Mouse (Mus musculus) gastrocnemius, postnatal 10 days (tissue): Measurements from ENCODE around the gene Ahcyl1. TPM values are rescaled to one million over a fixed set of nuclear protein-coding genes. Genes with fewer than 3 reads are reported as not detected.
"Not testable (repeated sequence)": the region's sequence is repeated elsewhere in the genome, so short reads cannot be mapped to it uniquely, and the experiment has no call there.

ENCODE experiments used
- DNase-seq: peaks from one replicate; pipeline ENCODE4 v3.0.0; 2021; ENCODE audit warnings: mixed read lengths
- long read RNA-seq, 2 experiments: library from polyadenylated mRNA; stranded (forward); transcript quantifications; one replicate each; pipeline ENCODE4 v2.0.0; 2021
- total RNA-seq, 2 experiments: library from RNA; stranded (reverse); gene quantifications; 2 replicates each; pipeline ENCODE4 v1.2.3; 2021

Ahcyl1 gene
- 10 to 100 TPM; 47.4 to 53.9 TPM for total RNA-seq
- long read RNA-seq, experiment 1, transcript Ahcyl1-201 (17 exons, 3,863 nt): major isoform, 124 of 138 reads
- long read RNA-seq, experiment 1, partial matches to known transcripts: 3 of 138 reads
- long read RNA-seq, experiment 1, other reads (novel, unspliced or antisense): 11 of 138 reads
- long read RNA-seq, experiment 2, transcript Ahcyl1-201 (17 exons, 3,863 nt): major isoform, 74 of 86 reads
- long read RNA-seq, experiment 2, partial matches to known transcripts: 4 of 86 reads
- long read RNA-seq, experiment 2, other reads (novel, unspliced or antisense): 8 of 86 reads

DNA sequence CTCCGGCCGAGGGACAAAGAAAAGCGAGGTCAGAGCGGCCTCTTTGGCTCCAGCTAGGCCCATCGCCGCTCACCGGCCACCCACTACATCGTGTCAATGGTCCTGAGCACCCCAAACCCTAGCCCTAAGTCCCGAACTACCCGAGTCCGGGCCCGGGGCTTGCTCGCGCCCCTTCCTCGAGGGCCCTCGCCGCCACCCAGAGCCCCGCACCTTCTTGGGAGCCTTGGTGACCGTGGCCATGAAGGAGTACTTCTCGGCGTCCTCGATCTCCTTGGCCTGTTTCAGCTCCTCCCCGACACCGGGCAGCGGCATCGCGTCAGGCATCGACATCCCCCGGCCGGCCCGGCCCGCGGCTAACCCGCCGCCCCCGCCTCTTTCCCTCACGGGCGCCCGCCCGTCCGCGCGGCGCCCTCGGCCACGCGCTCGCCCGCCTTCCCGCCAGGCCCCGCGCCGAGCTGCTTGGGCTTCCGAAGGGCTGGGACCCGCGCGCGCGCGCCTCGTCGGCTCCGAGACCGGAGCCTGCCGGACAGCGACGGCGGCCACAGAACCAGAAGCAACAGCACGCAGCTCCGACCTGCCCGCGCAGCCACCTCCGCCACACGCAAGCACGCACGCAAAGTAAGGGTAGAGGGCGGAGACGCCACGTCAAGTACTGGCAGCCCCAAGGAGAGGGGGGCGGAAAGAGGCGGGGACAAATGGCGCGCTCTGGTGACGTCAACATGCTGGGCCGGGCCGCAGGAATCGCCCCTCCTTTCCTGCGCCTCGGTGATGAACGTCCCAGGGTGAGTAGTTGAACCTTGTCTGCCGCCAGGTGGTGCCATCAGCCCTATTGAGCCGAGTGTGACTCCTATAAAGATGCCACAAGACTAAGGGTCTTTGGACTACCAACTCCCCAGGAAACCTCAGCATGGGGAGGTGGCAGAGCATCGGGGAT is at the start of gene Ahcyl1:
Ahcyl1 (minus strand) TSS at position 613 of the 934 bp plus-strand sequence.
- DNase-seq: peak; percentile 97

DNA sequence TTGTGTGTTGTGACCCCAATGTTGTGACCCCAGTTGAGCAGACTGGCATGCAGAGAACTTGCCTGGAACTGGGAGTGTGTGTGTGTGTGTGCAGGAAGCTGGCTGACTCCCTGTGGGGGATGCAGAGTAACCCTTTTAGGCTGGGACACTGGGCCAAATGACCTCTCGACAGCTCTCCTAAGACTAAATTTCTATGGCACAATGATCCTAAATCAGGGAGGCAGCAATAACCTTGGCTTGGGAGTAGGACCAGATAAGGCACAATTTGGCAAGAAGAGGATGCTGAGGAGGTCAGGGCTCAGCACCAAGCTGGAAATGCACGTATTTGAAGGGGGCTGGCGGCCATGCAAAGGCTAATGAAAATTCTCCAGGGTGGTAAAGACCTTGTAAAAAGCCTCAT is 49.7 kb upstream of the Ahcyl1 start:
- no peak for DNase-seq

DNA sequence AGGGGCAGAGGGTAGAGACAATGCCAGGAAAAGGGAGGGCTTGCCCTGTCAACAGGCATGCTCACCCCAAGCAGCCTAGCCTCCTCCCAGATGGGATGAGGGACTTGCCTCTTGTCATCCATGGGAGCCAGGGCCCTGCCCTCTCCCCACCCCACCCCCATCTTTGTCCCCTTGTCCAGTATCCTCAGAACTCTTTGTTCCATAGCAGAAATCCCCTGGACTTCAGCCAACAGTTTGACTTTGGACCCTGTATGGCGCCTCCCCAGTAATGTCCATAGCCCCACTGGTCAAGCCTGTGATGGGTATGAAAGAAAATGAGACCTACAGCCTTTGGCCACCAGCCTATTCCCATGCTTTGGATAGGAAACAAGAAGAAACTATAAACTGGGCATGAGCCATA is 47.3 kb upstream of the Ahcyl1 start:
- DNase-seq: no peak

DNA sequence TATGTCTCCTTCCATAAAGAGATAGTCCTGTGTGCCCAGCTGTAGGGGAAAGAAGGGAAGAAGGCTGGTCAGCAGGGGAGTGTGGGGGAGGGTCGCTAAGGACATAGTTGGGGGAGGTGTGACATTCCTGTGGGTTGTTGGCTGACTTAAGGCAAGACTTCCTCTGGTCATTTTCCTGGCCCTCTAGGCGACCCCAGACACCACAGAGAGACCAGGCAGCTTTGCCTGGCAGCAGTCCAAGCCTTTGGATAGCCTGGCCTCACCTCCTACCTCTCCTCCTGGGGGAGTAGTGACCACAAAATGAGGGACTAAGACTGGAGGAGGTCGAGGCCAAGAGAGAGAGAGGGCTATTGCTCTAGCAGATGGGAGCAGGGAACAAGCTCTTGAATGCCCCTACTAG is 46.7 kb upstream of the Ahcyl1 start:
- DNase-seq: no peak

DNA sequence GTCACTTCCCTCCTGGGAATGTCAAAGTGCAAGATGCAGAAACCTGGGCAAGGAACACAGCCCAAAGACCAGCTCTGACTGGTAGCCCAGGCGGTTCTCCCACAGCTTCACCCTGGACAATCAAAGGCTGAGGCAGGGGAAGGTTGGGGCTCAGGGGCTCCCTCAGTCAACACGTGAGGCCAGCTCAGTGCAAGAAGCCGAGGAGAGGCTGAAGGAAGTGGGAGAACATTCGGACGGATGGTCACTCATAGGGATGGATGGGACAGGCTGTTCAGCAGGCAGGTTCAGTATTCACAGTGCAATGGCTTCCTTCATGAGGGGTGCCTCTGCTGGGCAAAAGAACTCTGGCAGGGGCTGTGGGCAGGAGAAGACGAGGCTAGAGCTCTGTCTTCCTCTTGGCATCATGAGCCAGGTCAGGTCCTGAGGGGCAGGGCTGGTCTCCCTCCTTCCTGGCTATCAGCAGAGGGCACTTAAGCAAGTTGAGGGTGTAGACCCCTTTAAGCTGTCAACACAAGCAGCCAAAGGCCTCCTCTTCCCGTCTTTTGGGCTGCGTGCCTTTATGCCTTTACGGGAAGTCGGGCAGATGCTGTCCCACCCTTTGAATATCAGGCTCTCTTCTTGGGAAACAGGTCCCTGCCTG is 45.8 kb upstream of the Ahcyl1 start:
- no peak for DNase-seq

DNA sequence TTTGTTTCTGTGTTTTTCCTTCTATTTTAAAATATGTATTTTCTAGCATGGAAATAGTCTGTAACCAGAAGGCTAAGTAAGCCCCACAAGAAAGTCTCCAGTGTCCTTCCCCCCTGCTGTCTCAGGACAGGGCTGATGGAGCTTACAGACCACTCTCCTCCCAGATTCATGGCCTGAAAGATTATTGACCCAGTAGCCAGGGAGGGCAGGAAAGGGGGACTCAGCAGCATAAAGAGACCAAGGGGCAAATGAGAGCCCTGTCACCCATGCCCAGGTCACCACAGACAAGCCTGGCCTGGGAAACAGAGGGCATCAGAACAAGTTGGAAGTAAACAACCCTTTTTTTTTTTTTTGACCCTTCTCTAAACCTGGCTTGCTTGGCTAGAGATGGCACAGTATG is 45.0 kb upstream of the Ahcyl1 start:
- no peak for DNase-seq

DNA sequence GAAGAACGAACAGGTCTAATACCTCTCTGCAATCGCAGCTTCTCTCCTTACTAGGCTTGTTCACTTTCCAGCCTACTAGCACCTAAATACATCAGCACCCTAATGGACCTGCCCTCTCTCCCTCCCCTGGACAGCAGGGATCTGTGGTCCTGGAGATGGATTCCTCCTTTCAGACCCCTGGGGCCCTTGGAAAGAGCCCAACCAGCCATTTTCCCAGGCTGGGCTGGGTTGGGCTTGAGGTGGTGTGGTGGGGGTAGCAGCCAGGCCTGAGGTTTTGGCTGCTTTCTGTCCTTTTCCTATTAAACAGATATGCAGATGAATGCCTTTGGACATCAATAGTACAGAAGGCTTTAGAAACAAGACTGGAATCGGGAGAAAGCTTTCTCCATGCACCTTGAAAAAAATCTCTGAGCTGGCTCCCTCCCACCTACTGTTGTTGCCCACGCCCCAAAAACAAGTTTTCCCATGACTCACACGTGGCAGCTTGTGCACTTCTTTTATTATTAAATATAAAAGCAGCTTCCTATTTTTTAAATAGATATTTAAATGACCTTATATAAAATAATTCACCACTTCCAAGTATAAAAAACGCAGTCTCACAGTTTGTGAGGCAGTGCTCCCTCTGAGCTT is 44.3 kb upstream of the Ahcyl1 start:
- peak; percentile 85 for DNase-seq

DNA sequence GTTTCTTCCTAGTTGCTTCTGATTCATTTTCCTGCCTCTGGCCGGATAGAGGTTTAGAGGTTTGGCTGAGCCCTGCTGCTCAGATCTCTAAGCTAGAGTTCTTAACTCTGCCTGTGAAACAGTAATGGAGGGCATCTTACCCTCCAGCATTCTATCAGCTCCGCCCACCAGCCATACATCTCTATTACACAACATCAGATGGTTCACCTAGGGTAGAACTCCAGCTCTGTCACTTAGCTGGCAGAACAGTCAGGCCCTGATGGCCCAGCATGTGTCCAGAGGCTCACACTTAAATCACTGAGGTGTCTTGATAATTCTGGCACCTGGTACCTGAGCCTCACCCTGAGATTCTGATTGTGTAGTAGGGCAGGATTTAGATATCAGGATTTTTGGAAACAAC is 43.6 kb upstream of the Ahcyl1 start:
- no peak for DNase-seq

DNA sequence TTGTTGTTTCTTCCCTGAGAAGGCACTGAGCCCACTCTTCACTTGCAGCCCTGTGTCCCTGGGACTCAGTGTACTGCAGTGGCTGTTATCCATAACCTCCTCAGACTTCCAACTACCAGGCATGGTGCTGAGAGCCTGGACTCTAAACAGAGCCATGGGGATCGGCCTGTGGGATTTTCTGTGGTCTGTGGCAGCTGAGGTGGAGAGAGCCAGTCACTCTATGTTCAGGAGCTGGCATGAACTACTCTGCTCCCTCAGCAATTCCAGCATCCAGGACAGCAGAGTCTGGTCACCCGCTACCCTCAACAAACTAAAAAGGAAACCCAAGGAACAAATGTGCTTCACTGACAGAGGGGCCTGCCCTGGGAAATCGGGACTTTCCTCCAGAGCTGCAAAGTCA is 43.1 kb upstream of the Ahcyl1 start:
- DNase-seq: no peak

DNA sequence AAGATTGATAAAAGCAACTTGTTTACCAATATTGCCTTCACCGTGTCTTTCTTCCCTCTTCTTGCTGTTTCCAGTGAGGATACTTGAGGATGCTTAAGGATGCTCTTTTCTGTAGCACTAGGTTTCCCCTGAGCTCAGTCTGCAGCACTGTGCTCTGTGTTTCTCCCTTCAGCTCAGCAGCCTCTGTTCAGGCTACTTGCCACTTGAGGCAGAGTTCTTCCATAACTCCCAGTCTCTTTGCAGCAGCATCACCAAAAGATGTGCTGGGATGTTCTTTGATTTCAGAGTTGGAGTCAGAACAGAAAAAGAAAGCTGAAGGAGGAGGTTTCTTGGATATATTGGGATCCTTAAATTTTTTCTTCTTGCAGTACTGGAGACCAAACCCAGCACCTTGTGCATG is 42.3 kb upstream of the Ahcyl1 start:
- DNase-seq: no peak

DNA sequence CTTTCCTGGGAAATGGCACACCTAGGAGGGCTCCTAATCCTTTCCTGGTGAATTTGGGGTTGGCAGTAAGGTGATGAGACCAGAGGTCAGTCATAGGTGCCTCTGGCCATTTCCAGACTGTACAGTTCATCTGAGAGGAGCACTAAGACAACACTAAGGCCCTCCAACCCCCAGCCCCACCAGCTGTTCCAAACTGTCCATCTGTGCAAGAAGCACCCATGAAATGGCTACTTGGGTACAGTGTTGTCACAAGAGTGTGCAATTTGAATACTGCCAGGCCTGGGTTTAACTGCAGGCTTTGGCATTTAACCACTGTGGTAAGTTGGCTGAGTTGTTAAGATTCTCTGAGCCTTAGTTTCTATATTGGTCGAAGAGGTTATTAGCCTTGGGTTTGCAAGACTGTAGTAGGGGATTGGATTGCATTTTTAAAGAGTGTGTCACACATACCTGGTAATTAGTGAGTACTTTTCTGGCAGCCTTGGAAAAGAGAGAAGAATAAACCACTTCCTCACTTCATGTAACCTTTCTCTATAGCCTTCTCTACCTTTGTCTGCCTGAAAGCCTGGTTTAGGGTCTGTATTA is 41.3 kb upstream of the Ahcyl1 start:
- no peak for DNase-seq

DNA sequence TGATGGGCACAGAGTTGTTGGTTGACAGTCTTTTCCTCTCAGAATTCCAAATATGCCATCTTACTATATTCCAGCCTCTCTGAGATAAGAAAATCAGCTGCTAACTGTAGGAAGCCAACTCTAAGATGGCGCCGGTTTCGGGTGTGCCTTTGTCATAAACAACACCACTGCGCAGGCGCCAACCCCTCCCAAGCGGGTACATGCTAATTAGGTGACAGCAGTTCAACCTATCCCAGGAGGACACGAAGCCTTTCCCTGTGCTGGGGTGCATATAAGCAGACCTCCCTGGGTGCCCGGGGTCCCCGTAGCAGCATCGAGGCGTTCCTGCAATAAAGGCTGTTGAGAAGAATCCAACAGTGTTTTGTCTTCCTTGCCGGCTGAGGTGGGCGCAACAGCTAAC is 39.3 kb upstream of the Ahcyl1 start:
- not testable (repeated sequence) for DNase-seq

DNA sequence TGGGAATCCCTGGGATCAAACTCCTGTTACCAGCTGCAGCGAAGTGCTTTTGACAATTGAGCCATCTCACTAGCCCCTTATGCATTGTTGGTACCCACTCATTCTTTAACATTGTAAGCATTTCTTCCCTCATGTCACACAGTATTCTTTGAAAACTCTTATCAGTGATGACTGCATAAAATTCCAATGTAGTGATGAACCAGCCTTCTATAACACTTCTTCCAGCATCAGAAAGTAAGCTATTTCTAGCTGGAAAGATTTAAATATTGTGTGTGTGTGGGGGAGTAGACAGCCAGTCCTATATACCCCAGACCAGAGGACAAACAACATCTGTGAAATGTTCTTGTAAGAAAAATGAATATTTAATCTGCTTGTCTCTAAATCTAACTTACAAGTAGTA is 37.0 kb upstream of the Ahcyl1 start:
- no peak for DNase-seq

DNA sequence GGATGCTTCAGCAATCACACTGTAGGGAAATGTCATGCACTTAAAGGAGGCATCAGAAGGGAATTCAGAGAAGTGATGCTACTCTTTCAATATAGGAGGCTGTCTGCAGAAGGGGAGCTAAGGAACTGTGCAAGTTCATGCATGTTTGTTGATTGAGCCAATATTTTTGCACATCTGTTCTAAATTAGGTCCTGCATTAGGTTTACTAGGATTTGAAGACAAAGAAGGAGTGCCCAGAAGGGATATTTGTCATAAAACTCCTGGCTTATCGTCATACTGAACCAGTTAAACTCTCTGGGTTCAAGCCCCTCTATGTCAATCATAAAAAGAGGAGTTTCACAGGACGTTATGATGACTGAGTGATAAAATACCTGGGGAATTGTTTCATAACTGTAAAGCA is 33.9 kb upstream of the Ahcyl1 start:
- no peak for DNase-seq

DNA sequence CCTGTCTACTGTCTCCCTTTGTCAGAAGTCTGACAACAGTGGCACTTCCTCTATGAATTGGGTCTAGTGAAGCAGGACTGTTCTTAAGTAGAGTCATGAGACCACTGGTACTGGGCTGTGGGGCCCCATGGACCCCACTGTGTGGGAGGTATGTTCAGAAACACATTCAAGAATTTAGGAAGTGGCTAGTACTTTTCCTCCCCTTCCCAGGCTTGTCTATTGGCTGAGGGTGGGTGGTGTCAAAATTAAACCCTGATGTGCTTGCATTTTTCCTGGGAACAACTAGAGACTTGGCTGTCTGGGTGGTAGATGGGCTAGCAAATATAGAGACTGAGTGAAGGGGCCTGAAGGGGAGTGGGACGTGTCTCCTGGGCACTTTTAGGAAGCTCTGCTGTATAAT is 32.1 kb upstream of the Ahcyl1 start:
- no peak for DNase-seq

DNA sequence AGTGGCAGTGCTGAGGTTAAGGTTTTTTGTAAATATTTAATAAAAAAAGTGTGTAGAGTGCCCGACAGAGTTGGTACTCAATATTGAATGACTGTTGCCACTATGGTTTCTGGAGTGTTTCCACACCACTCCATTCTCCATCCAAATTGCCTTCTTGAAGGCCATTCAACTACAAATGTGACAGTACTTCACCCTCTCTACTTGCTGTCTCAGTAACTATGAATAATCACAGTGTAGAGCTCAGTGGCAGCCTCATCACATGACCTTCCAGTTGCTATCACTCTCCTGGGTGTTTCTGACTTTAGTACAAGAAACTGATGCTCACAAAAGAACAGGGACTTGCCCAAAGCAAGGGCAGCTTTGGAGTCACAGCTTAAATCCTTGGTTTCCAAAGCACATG is 19.6 kb upstream of the Ahcyl1 start:
- no peak for DNase-seq

DNA sequence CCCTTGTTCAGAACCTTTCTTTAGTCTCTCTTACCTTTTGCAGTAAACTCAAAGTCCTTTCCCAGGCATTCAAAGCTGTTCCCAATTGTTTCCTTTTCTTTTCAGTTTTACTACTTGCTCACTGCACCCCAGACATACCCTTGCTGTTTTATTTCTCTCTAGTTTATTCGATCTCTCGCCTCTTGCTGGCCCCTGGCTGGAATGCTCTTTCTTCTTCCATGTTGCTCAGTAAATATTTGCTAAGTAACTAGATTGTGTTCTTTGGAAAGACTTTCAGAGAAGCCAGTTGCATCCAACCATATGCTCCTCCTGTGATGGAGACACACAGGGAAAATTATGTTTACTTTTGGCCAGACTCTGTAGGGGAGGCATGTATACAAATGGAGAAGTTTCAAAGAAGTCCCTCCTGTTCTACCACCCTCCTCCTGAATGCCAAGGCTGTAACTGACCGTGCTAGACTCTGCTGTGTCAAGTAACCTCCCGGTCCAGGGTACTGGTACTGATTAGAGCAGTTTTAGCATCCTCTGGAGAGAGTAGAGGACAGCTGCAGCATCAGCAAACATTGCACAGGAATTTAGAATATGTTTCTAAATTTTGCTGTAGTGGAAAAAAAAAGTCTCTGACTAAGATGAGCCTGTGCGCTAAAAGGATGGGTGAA is 18.0 kb upstream of the Ahcyl1 start:
- no peak for DNase-seq

DNA sequence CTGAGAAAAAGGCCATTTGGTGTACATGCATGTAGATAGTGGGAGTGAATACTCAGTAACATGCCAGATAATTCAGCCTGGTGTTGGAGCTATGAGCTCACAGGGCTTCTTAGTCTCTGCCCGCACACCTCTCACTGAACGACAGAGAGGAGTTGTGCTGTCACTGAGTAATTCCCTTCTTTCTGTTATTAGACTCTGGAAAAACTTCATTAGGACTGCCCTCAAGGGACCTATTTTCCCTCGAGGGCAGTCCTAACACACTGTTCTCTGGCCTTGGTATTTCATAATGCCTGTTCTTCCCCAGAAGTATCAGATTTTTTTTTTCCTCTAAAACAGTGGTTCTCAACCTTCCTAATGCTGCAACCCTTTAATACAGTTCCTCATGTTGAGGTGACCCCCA is 15.7 kb upstream of the Ahcyl1 start:
- DNase-seq: no peak

DNA sequence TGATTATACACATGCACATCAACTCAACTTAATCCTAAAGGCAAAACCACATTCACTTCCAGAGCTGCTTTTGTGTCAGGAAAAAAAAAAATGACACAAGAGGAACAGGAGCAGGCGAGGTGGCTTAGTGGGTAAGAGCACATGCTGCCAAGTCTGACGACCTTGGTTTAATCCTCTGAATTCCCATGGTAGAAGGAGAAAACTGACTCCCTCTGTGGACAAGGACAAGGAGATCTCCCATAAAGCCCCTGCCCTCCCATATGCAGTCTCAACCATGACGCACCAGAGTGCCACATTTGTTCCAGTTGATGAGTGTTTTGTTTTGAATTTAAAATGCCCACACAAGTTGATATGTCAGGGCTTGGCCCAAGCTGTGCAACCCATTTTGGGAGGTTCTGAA is 12.8 kb upstream of the Ahcyl1 start:
- DNase-seq: no peak

DNA sequence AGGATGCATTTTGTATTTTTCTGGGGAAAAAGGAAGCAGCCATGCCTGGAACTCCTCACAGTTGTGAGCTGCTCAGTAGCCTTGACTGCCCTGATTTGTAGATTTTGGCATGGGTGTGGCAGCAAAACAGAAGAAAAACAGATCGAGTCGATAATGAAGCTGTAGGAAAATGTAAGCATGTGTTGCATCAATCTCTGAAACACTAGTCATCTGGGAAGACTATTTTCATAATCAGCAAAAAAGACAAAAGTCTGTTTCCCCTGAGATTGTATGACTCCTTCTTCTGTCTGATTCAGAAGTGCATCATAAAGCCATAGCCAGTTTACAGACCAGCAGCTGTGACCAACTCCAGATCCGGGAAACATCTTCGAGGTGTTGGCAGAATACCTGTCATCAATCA is 10.9 kb upstream of the Ahcyl1 start:
- DNase-seq: no peak

DNA sequence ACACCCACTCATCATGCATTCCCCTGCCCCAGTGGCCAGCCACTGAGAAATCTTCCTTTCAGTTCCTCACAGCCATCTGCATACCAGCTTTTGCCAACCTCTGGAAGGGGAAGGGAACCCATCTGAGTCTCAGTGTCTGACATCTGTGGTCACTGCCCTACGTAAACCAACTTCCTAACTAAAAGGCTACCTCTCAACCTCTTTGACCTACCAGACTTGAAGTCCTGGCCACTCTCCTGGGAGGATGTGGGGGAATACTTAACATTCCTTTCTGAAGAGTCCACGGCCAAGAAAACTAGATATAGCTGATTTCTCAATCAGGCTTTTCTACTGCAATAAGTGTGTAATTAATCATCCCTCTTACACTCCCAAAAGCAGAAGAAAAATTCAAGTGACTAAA is 9.8 kb upstream of the Ahcyl1 start:
- DNase-seq: no peak

DNA sequence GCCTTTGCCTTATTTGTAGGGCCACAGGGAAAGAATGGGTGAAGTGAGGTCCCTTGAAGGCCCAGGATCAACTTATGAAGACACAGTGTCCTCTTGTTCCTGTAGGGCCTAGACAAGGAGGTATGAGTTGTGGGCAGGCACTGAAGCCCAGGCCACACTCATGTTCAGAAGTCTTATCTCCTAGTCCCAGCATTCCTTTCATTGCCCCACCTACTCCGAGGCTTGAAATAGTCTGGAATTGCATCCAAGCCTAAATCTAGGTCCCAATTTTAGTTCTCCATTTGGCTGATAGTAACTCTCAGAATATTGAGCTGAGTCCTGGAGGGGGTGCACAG is 8.0 kb upstream of the Ahcyl1 start:
- no peak for DNase-seq
